Mouse (Mus musculus) myocyte (in vitro differentiated cells): ENCODE measurements at regions not wholly inside any gene's neighbourhood (a gene's known extent, or its start where the extent isn't known, plus 50 kb on each side); places are given as distances from the start of the nearest gene placed in this dataset.
A peak's percentile ranks its signal among the peaks of the same experiment; 100 is the strongest.

Source experiments
- H3K27me3 ChIP-seq: one replicate; pipeline ENCODE4 v1.6.1; 2011; ENCODE audit not compliant: control insufficient read depth, insufficient read depth, insufficient read length
- H3K36me3 ChIP-seq: one replicate; pipeline ENCODE4 v1.6.1; 2011; ENCODE audit not compliant: control insufficient read depth, insufficient read depth
- H3K4me2 ChIP-seq: one replicate; pipeline ENCODE4 v1.6.1; 2011; ENCODE audit warnings: low read depth, control low read depth
- H3K4me3 ChIP-seq: one replicate; pipeline ENCODE4 v1.5.1; 2011; ENCODE audit warnings: mild to moderate bottlenecking, control low read depth, moderate library complexity
- H3K79me2 ChIP-seq: one replicate; pipeline ENCODE4 v1.6.1; 2011; ENCODE audit not compliant: control insufficient read depth, insufficient read depth
- H3ac ChIP-seq: one replicate; pipeline ENCODE4 v1.6.1; 2011; ENCODE audit not compliant: control insufficient read depth, insufficient read length
- CEBPB ChIP-seq: IDR thresholded peaks from 2 replicates; pipeline ENCODE4 v1.6.1; 2011; ENCODE audit warnings: mild to moderate bottlenecking, moderate library complexity; ENCODE audit not compliant: poor library complexity, insufficient read depth, severe bottlenecking
- E2F4 ChIP-seq: IDR thresholded peaks from one replicate; pipeline ENCODE4 v1.6.1; 2011; ENCODE audit warnings: mild to moderate bottlenecking, control low read depth, moderate library complexity; ENCODE audit not compliant: insufficient read depth
- MAX ChIP-seq: IDR thresholded peaks from one replicate; pipeline ENCODE4 v1.6.1; 2011; ENCODE audit warnings: low read depth, mild to moderate bottlenecking, control low read depth
- MYOD1 ChIP-seq, 3 experiments: IDR thresholded peaks; one replicate each; pipeline ENCODE4 v1.6.1; 2011; ENCODE audit warnings: control low read depth in 2 of 3, low read depth in 2 of 3, mild to moderate bottlenecking in 2 of 3, moderate library complexity in 1 of 3; ENCODE audit not compliant: insufficient read length in 2 of 3, control insufficient read depth in 1 of 3
- MYOG ChIP-seq, 3 experiments: IDR thresholded peaks; one replicate each; pipeline ENCODE4 v1.6.1; 2011; ENCODE audit warnings: control low read depth in 2 of 3, low read depth in 2 of 3, mild to moderate bottlenecking in 2 of 3; ENCODE audit not compliant: insufficient read length in 2 of 3, control insufficient read depth in 1 of 3, insufficient read depth in 1 of 3
- POLR2A ChIP-seq: IDR thresholded peaks from one replicate; pipeline ENCODE4 v1.6.1; 2011; ENCODE audit warnings: low read depth, mild to moderate bottlenecking, control low read depth, moderate library complexity; ENCODE audit not compliant: insufficient read length
- POLR2AphosphoS2 ChIP-seq: IDR thresholded peaks from one replicate; pipeline ENCODE4 v1.6.1; 2011; ENCODE audit warnings: low read depth, control low read depth; ENCODE audit not compliant: insufficient read length
- REST ChIP-seq: IDR thresholded peaks from one replicate; pipeline ENCODE4 v1.6.1; 2011; ENCODE audit warnings: mild to moderate bottlenecking, control low read depth, moderate library complexity; ENCODE audit not compliant: insufficient read depth, insufficient read length
- SRF ChIP-seq: IDR thresholded peaks from one replicate; pipeline ENCODE4 v1.6.1; 2011; ENCODE audit warnings: low read depth; ENCODE audit not compliant: control insufficient read depth, insufficient read length
- TCF12 ChIP-seq: IDR thresholded peaks from one replicate; pipeline ENCODE4 v1.6.1; 2011; ENCODE audit warnings: mild to moderate bottlenecking, control low read depth; ENCODE audit not compliant: poor library complexity, insufficient read depth, severe bottlenecking
- TCF3 ChIP-seq: IDR thresholded peaks from one replicate; pipeline ENCODE4 v1.6.1; 2011; ENCODE audit warnings: low read depth, control low read depth; ENCODE audit not compliant: insufficient read length
- USF1 ChIP-seq: IDR thresholded peaks from one replicate; pipeline ENCODE4 v1.6.1; 2011; ENCODE audit warnings: low read depth, mild to moderate bottlenecking, control low read depth, moderate library complexity

- no peaks in the 10 kb centered on the region for H3K79me2 ChIP-seq
Observed at GRCm38 (mm10) chr8:86351545-86352190, 228.8 kb downstream of the Abcc12 start.

GRCm38 (mm10) chr8:86350128-86350527, 230.4 kb downstream of the Abcc12 start:
- Histone ChIP-seq H3ac (no peak overlapping the region), H3K79me2 (no peaks in the 10 kb centered on the region), H3K27me3 (no peaks in the 10 kb centered on the region), H3K4me2 (peak overlapping the region; percentile 18), H3K4me3 (no peak overlapping the region), H3K36me3 (no peaks in the 10 kb centered on the region)
- TF ChIP-seq CEBPB (0 out of 2 replicates have a peak, but pooled peaks have one; percentile 8), MAX (no peak)

More at GRCm38 (mm10) chr8:86351545-86352190, 228.8 kb downstream of the Abcc12 start:
- Histone ChIP-seq H3K27me3 (no peaks in the 10 kb centered on the region), H3K4me2 (no peak overlapping the region), H3K36me3 (no peaks in the 10 kb centered on the region), H3K4me3 (no peak overlapping the region), H3ac (no peak overlapping the region)
- TF ChIP-seq MYOD1 (IDR thresholded peaks at IDR 0.05; ENCODE audit: control insufficient read depth in 1 of 3, insufficient read length in 2 of 3, low read depth in 2 of 3) (no peak), USF1 (no peak), POLR2A (no peak), POLR2AphosphoS2 (no peak), SRF (no peak), TCF12 (no peak), TCF3 (no peak), MYOG (IDR thresholded peaks at IDR 0.05; ENCODE audit: control insufficient read depth in 1 of 3, insufficient read depth in 1 of 3, insufficient read length in 2 of 3, low read depth in 2 of 3) (no peak), REST (no peak), MAX (no peak), E2F4 (no peak), CEBPB (no peak)

DNA sequence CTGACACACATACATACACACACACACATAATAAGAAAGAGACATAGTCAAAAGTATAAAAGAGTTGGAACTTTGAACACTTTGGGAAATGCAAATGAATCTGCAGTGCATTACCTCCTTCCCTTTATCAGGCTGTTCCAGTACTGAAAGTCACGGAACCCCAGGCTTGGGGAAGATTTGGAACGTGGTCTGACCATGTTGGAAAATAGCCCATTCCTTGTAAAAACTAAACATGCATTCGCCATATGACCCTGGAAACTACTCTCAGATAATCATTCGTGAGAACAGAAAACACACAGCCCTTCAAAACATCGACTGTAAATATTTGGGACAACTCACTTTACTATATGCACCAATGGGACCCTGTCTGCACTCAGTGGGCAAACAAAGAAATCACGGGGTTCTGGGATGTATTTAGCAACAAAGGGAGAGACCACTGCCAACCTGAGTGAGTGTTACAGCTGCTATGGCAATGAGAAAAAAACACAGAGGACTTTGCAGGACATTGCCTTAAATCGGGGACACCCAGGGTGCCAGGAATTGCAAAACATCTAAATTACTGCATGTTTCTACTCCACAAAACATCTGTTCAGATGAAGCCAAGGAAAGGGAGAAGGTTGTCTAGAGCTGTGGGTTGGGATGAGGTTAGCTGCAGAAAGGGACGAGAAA, 238.3 kb downstream of the Abcc12 start:
- Histone ChIP-seq H3K27me3 (no peaks in the 10 kb centered on the region), H3K36me3 (no peaks in the 10 kb centered on the region), H3K4me2 (no peak overlapping the region), H3K4me3 (no peak overlapping the region), H3ac (no peak overlapping the region), H3K79me2 (no peaks in the 10 kb centered on the region)
- TF ChIP-seq CEBPB, result no peak
- TF ChIP-seq TCF3, result no peak
- no peak for TF ChIP-seq TCF12
- no peak for TF ChIP-seq USF1

GRCm38 (mm10) chr8:86338574-86339264, 241.8 kb downstream of the Abcc12 start:
- Histone ChIP-seq H3K4me3 (no peak overlapping the region), H3K4me2 (no peak overlapping the region), H3ac (no peak overlapping the region), H3K36me3 (no peaks in the 10 kb centered on the region), H3K79me2 (no peaks in the 10 kb centered on the region), H3K27me3 (peaks cover 4% of the 10 kb centered on the region)
- no peak for TF ChIP-seq MAX
- no peak for TF ChIP-seq POLR2AphosphoS2
- no peak for TF ChIP-seq MYOG (IDR thresholded peaks at IDR 0.05; ENCODE audit: control insufficient read depth in 1 of 3, insufficient read depth in 1 of 3, insufficient read length in 2 of 3, low read depth in 2 of 3)
- no peak for TF ChIP-seq USF1
- TF ChIP-seq REST, result no peak
- no peak for TF ChIP-seq SRF
- no peak for TF ChIP-seq MYOD1 (IDR thresholded peaks at IDR 0.05; ENCODE audit: control insufficient read depth in 1 of 3, insufficient read length in 2 of 3, low read depth in 2 of 3)
- no peak for TF ChIP-seq E2F4
- no peak for TF ChIP-seq TCF3
- no peak for TF ChIP-seq TCF12
- no peak for TF ChIP-seq POLR2A

GRCm38 (mm10) chr8:86331383-86331782, 249.1 kb downstream of the Abcc12 start:
- no peak overlapping the region for H3K4me3 ChIP-seq
- no peaks in the 10 kb centered on the region for H3K36me3 ChIP-seq
- no peak overlapping the region for H3ac ChIP-seq
- no peaks in the 10 kb centered on the region for H3K79me2 ChIP-seq
- H3K4me2 ChIP-seq, result no peak overlapping the region
- TF ChIP-seq REST, result no peak
- TF ChIP-seq SRF, result no peak
- TF ChIP-seq MYOD1 (IDR thresholded peaks at IDR 0.05; ENCODE audit: control insufficient read depth in 1 of 3, insufficient read length in 2 of 3, low read depth in 2 of 3), result no peak
- TF ChIP-seq USF1, result no peak
- TF ChIP-seq POLR2A, result no peak
- TF ChIP-seq TCF3, result no peak
- no peak for TF ChIP-seq E2F4
- no peak for TF ChIP-seq POLR2AphosphoS2
- TF ChIP-seq MAX, result no peak
- no peak for TF ChIP-seq CEBPB
- no peak for TF ChIP-seq MYOG (IDR thresholded peaks at IDR 0.05; ENCODE audit: control insufficient read depth in 1 of 3, insufficient read depth in 1 of 3, insufficient read length in 2 of 3, low read depth in 2 of 3)
- TF ChIP-seq TCF12, result no peak
- peaks cover 4% of the 10 kb centered on the region for H3K27me3 ChIP-seq
